Mouse (Mus musculus): Measurements from ENCODE around the gene Cdc26. TPM values are rescaled to one million over a fixed set of nuclear protein-coding genes. Genes with fewer than 3 reads are reported as not detected.

Gene Cdc26
- polyA plus RNA-seq, 1 experiment from 2014 or later: 77.1 TPM

GRCm38 (mm10) chr4:62372818-62373520, 35.5 kb downstream of the Cdc26 start:
- ATAC-seq (ENCODE audit: low read depth): no peak
- H3K4me2 ChIP-seq (ENCODE audit: low read depth, low read length): no peak overlapping the region
- H3K4me3 ChIP-seq (ENCODE audit: low read depth, low read length): no peak overlapping the region
- no peaks in the 10 kb centered on the region for H3K9me3 ChIP-seq (ENCODE audit: control insufficient read depth, low read length)
- H3K27ac ChIP-seq (ENCODE audit: low read depth, low read length): no peak overlapping the region
- no peak overlapping the region for H3K9ac ChIP-seq (replicated peaks; ENCODE audit: low read depth, low read length)
- H3K4me1 ChIP-seq (ENCODE audit: control insufficient read depth, insufficient read depth, low read length): no peaks in the 10 kb centered on the region
- 90% methylated on average over 9 of the region's 9 CpGs for WGBS
- no peaks in the 10 kb centered on the region for H3K36me3 ChIP-seq (ENCODE audit: control insufficient read depth, insufficient read depth, low read length)
- H3K27me3 ChIP-seq (ENCODE audit: control insufficient read depth, insufficient read depth, low read length): no peaks in the 10 kb centered on the region

GRCm38 (mm10) chr4:62372410-62372809, 36.0 kb downstream of the Cdc26 start:
- WGBS: 43% methylated on average over 1 of the region's 1 CpGs
- H3K9me3 ChIP-seq (ENCODE audit: control insufficient read depth, low read length): no peaks in the 10 kb centered on the region
- no peaks in the 10 kb centered on the region for H3K27me3 ChIP-seq (ENCODE audit: control insufficient read depth, insufficient read depth, low read length)
- no peaks in the 10 kb centered on the region for H3K36me3 ChIP-seq (ENCODE audit: control insufficient read depth, insufficient read depth, low read length)
- no peak overlapping the region for H3K9ac ChIP-seq (replicated peaks; ENCODE audit: low read depth, low read length)
- no peak overlapping the region for H3K4me3 ChIP-seq (ENCODE audit: low read depth, low read length)
- H3K4me2 ChIP-seq (ENCODE audit: low read depth, low read length): no peak overlapping the region
- no peaks in the 10 kb centered on the region for H3K4me1 ChIP-seq (ENCODE audit: control insufficient read depth, insufficient read depth, low read length)
- H3K27ac ChIP-seq (ENCODE audit: low read depth, low read length): no peak overlapping the region
- ATAC-seq (ENCODE audit: low read depth): no peak

GRCm38 (mm10) chr4:62369091-62369490, 39.4 kb downstream of the Cdc26 start:
- Histone ChIP-seq H3K4me3 (ENCODE audit: low read depth, low read length) (no peak overlapping the region), H3K4me2 (ENCODE audit: low read depth, low read length) (no peak overlapping the region), H3K36me3 (ENCODE audit: control insufficient read depth, insufficient read depth, low read length) (no peaks in the 10 kb centered on the region), H3K4me1 (ENCODE audit: control insufficient read depth, insufficient read depth, low read length) (no peaks in the 10 kb centered on the region), H3K27ac (ENCODE audit: low read depth, low read length) (no peak overlapping the region), H3K9me3 (ENCODE audit: control insufficient read depth, low read length) (no peaks in the 10 kb centered on the region), H3K27me3 (ENCODE audit: control insufficient read depth, insufficient read depth, low read length) (no peaks in the 10 kb centered on the region), H3K9ac (replicated peaks; ENCODE audit: low read depth, low read length) (no peak overlapping the region)
- WGBS: 90% methylated on average over 3 of the region's 3 CpGs
- no peak for ATAC-seq (ENCODE audit: low read depth)

GRCm38 (mm10) chr4:62367586-62367985, 40.9 kb downstream of the Cdc26 start:
- ATAC-seq (ENCODE audit: low read depth): no peak
- Histone ChIP-seq H3K36me3 (ENCODE audit: control insufficient read depth, insufficient read depth, low read length) (no peaks in the 10 kb centered on the region), H3K4me1 (ENCODE audit: control insufficient read depth, insufficient read depth, low read length) (no peaks in the 10 kb centered on the region), H3K27me3 (ENCODE audit: control insufficient read depth, insufficient read depth, low read length) (no peaks in the 10 kb centered on the region), H3K9ac (replicated peaks; ENCODE audit: low read depth, low read length) (no peak overlapping the region), H3K9me3 (ENCODE audit: control insufficient read depth, low read length) (no peaks in the 10 kb centered on the region), H3K4me2 (ENCODE audit: low read depth, low read length) (no peak overlapping the region), H3K4me3 (ENCODE audit: low read depth, low read length) (no peak overlapping the region), H3K27ac (ENCODE audit: low read depth, low read length) (no peak overlapping the region)
- WGBS: 97% methylated on average over 6 of the region's 6 CpGs

- ATAC-seq (ENCODE audit: low read depth): no peak
- H3K4me1 ChIP-seq (ENCODE audit: control insufficient read depth, insufficient read depth, low read length): peaks cover 7% of the 10 kb centered on the region; the same call in 1 of the 2 replicates
- no peaks in the 10 kb centered on the region for H3K9me3 ChIP-seq (ENCODE audit: control insufficient read depth, low read length)
- H3K4me2 ChIP-seq (ENCODE audit: low read depth, low read length): no peak overlapping the region
- H3K9ac ChIP-seq (replicated peaks; ENCODE audit: low read depth, low read length): no peak overlapping the region
- 82% methylated on average over 4 of the region's 4 CpGs for WGBS
- H3K27ac ChIP-seq (ENCODE audit: low read depth, low read length): no peak overlapping the region
- no peaks in the 10 kb centered on the region for H3K36me3 ChIP-seq (ENCODE audit: control insufficient read depth, insufficient read depth, low read length)
- H3K4me3 ChIP-seq (ENCODE audit: low read depth, low read length): no peak overlapping the region
- no peaks in the 10 kb centered on the region for H3K27me3 ChIP-seq (ENCODE audit: control insufficient read depth, insufficient read depth, low read length)
Measured at GRCm38 (mm10) chr4:62366291-62366690, 42.2 kb downstream of the Cdc26 start.

DNA sequence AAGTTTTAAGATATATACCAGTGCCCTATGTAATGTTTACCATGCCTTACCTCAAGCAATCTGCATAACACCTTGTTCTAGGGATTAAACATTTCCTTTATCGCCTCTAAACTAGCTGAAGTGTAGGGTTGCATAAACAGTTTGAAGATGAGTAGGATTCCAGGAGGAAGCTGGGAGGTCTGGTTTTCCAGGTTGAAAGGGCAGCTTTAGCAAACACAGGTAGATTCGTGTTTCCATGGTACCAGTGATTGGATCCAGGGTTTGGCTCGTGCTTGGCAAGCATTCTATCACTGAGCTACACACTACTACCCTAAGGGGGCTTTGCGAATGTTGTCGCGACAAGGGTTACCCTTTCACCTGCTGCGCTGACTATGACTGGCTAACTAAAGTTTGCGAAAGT, 44.1 kb downstream of the Cdc26 start:
- WGBS: 95% methylated on average over 8 of the region's 8 CpGs

DNA sequence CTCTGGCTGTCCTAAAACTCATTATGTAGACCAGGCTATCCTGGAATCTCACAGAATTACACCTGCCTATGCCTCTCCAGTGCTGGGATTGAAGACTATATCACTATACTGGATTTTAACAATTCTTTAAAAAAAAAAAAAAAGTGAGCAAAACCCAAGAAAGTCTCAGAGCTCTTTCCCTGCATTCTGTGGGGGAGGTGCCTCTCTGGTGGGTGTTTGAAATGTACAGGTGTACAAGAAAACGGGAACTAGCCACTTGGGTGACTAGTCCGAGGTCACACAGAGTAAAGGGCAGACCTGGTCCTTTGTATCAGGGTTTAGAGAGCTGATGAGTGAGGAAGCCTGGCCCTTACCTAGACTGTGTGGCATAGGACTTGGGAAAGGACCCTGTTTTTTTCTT, 46.0 kb downstream of the Cdc26 start:
- 92% methylated on average over 2 of the region's 2 CpGs for WGBS
- no peak for ATAC-seq (ENCODE audit: low read depth)
- Histone ChIP-seq H3K27me3 (ENCODE audit: control insufficient read depth, insufficient read depth, low read length) (no peaks in the 10 kb centered on the region), H3K4me1 (ENCODE audit: control insufficient read depth, insufficient read depth, low read length) (peaks cover 14% of the 10 kb centered on the region; the same call in 1 of the 2 replicates), H3K27ac (ENCODE audit: low read depth, low read length) (no peak overlapping the region), H3K9me3 (ENCODE audit: control insufficient read depth, low read length) (no peaks in the 10 kb centered on the region), H3K36me3 (ENCODE audit: control insufficient read depth, insufficient read depth, low read length) (no peaks in the 10 kb centered on the region), H3K4me3 (ENCODE audit: low read depth, low read length) (no peak overlapping the region), H3K9ac (replicated peaks; ENCODE audit: low read depth, low read length) (no peak overlapping the region), H3K4me2 (ENCODE audit: low read depth, low read length) (no peak overlapping the region)

More for the DNA sequence above, 44.1 kb downstream of the Cdc26 start:
- H3K4me2 ChIP-seq (ENCODE audit: low read depth, low read length): no peak overlapping the region
- H3K4me3 ChIP-seq (ENCODE audit: low read depth, low read length): no peak overlapping the region
- no peaks in the 10 kb centered on the region for H3K36me3 ChIP-seq (ENCODE audit: control insufficient read depth, insufficient read depth, low read length)
- H3K4me1 ChIP-seq (ENCODE audit: control insufficient read depth, insufficient read depth, low read length): peaks cover 11% of the 10 kb centered on the region; the same call in 1 of the 2 replicates
- no peak for ATAC-seq (ENCODE audit: low read depth)
- H3K27ac ChIP-seq (ENCODE audit: low read depth, low read length): no peak overlapping the region
- H3K9me3 ChIP-seq (ENCODE audit: control insufficient read depth, low read length): no peaks in the 10 kb centered on the region
- no peak overlapping the region for H3K9ac ChIP-seq (replicated peaks; ENCODE audit: low read depth, low read length)
- no peaks in the 10 kb centered on the region for H3K27me3 ChIP-seq (ENCODE audit: control insufficient read depth, insufficient read depth, low read length)

DNA sequence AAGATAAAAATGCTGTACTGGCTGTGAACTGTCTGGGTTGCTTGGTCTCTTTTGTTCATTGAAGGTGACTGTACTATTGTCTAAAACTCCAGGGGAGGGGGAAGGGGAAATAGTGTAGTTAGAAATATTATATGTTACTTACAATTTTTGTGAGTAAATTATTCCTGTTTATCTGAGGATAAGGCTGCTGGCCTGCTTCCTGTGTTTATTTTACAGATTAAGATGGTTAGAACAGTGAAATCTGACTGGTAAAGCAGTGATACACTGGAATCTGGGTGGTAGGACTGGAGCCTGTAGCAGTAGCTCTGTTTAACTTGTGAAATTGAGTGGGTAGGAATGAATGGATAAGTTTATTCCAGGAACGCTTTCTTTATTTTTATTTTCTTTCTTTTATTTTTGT, 46.4 kb downstream of the Cdc26 start:
- no peaks in the 10 kb centered on the region for H3K9me3 ChIP-seq (ENCODE audit: control insufficient read depth, low read length)

DNA sequence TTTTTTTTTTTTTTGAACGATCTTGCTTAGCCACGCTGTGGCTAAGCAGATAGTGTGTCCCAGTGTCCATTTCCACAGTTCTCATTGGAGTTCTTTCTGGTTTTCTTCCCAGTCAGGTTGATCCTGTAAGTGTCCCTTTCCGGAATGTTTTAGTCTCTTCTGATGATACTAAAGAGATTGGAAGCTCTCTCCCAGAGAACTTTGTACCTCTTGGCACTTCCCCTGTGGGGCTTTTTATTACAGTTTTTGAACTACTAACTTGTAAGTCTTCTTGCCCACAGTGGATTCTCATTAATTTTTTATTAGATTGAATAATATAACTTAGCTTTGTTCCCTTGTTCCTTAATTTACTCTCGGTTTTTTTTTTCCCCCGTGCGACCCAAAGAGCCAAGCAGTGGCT, 46.9 kb downstream of the Cdc26 start:
- 36% methylated on average over 6 of the region's 6 CpGs for WGBS
- Histone ChIP-seq H3K27ac (ENCODE audit: low read depth, low read length) (no peak overlapping the region), H3K4me3 (ENCODE audit: low read depth, low read length) (peak overlapping the region; percentile 76), H3K4me1 (ENCODE audit: control insufficient read depth, insufficient read depth, low read length) (peaks cover 14% of the 10 kb centered on the region; the same call in 1 of the 2 replicates), H3K27me3 (ENCODE audit: control insufficient read depth, insufficient read depth, low read length) (no peaks in the 10 kb centered on the region), H3K9ac (replicated peaks; ENCODE audit: low read depth, low read length) (no peak overlapping the region), H3K36me3 (ENCODE audit: control insufficient read depth, insufficient read depth, low read length) (no peaks in the 10 kb centered on the region), H3K9me3 (ENCODE audit: control insufficient read depth, low read length) (no peaks in the 10 kb centered on the region), H3K4me2 (ENCODE audit: low read depth, low read length) (peak overlapping the region; percentile 60)
- no peak for ATAC-seq (ENCODE audit: low read depth)

More for the DNA sequence above, 46.4 kb downstream of the Cdc26 start:
- Histone ChIP-seq H3K36me3 (ENCODE audit: control insufficient read depth, insufficient read depth, low read length) (no peaks in the 10 kb centered on the region), H3K4me3 (ENCODE audit: low read depth, low read length) (peak overlapping the region; percentile 76; the same call in 1 of the 2 replicates), H3K4me1 (ENCODE audit: control insufficient read depth, insufficient read depth, low read length) (peaks cover 14% of the 10 kb centered on the region; the same call in 1 of the 2 replicates), H3K9ac (replicated peaks; ENCODE audit: low read depth, low read length) (no peak overlapping the region), H3K27me3 (ENCODE audit: control insufficient read depth, insufficient read depth, low read length) (no peaks in the 10 kb centered on the region), H3K4me2 (ENCODE audit: low read depth, low read length) (peak overlapping the region; percentile 60; the same call in 1 of the 2 replicates), H3K27ac (ENCODE audit: low read depth, low read length) (no peak overlapping the region)
- ATAC-seq (ENCODE audit: low read depth): no peak
- 96% methylated on average over 1 of the region's 1 CpGs for WGBS
